Mouse (Mus musculus): ENCODE measurements around the gene Dnajc28. TPM values are rescaled to one million over a fixed set of nuclear protein-coding genes. Genes with fewer than 3 reads are reported as not detected.
A peak's percentile ranks its signal among the peaks of the same experiment; 100 is the strongest.

The Dnajc28 gene
- total and polyA plus RNA-seq, 2 experiments = 1.9 to 11.3 TPM

DNA sequence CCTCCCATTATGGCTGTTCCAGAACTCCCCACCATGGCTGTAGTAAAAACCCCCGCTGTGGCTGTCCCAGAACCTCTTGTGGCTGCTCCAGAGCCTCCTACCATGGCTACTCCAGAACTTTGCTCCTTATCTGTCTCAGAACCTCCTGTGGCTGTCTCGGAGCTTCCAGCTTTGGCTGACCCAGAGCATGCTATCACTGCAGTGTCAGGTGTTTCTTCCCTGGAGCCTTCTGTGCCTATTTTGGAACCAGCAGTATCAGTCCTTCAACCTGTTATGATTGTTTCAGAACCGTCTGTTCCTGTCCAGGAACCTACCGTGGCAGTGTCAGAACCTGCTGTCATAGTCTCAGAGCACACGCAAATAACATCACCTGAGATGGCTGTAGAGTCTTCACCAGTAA, 39.6 kb upstream of the Dnajc28 start:
- no peak for DNase-seq (ENCODE audit: extremely low read depth, low read depth, low spot score)
- no peak overlapping the region for H3K9ac ChIP-seq (ENCODE audit: low read depth, low read length)
- peaks cover 80% of the 10 kb centered on the region for H3K36me3 ChIP-seq (ENCODE audit: control insufficient read depth, insufficient read depth, low read length)
- no peak overlapping the region for H3K27ac ChIP-seq (replicated peaks; ENCODE audit: insufficient read depth, low read depth, low read length)
- TF ChIP-seq POLR2A (IDR thresholded peaks at IDR 0.05; ENCODE audit: extremely low read depth, insufficient read depth, low read length) = no peak
- TF ChIP-seq CTCF (IDR thresholded peaks at IDR 0.05; ENCODE audit: low read depth, low read length) = no peak
- no peak overlapping the region for H3K4me3 ChIP-seq (ENCODE audit: insufficient read depth, low read depth, low read length)
- H3K27me3 ChIP-seq (ENCODE audit: control insufficient read depth, insufficient read depth, low read length) = no peaks in the 10 kb centered on the region
- 93% methylated on average over 5 of the region's 5 CpGs for WGBS
- peaks cover 54% of the 10 kb centered on the region for H3K79me2 ChIP-seq (ENCODE audit: control insufficient read depth, insufficient read depth, low read length)
- H3K4me1 ChIP-seq (ENCODE audit: control insufficient read depth, insufficient read depth, low read length) = no peaks in the 10 kb centered on the region; the same call in 1 of the 2 replicates

DNA sequence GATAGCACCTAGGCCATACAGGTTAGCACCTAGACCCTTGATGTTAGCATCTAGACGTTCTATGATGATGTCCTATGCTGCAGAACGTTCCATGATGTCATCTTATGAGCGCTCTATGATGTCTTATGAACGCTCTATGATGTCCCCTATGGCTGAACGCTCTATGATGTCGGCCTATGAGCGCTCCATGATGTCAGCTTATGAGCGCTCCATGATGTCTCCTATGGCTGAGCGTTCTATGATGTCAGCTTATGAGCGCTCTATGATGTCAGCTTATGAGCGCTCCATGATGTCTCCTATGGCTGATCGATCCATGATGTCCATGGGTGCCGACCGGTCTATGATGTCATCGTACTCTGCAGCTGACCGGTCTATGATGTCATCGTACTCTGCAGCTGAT, 38.5 kb upstream of the Dnajc28 start:
- H3K36me3 ChIP-seq (ENCODE audit: control insufficient read depth, insufficient read depth, low read length) = peaks cover 77% of the 10 kb centered on the region
- no peak overlapping the region for H3K27ac ChIP-seq (replicated peaks; ENCODE audit: insufficient read depth, low read depth, low read length)
- no peak overlapping the region for H3K9ac ChIP-seq (ENCODE audit: low read depth, low read length)
- H3K4me3 ChIP-seq (ENCODE audit: insufficient read depth, low read depth, low read length) = no peak overlapping the region
- H3K79me2 ChIP-seq (ENCODE audit: control insufficient read depth, insufficient read depth, low read length) = peaks cover 58% of the 10 kb centered on the region
- WGBS = 99% methylated on average over 17 of the region's 17 CpGs
- no peak for TF ChIP-seq POLR2A (IDR thresholded peaks at IDR 0.05; ENCODE audit: extremely low read depth, insufficient read depth, low read length)
- no peak for TF ChIP-seq CTCF (IDR thresholded peaks at IDR 0.05; ENCODE audit: low read depth, low read length)
- no peaks in the 10 kb centered on the region for H3K27me3 ChIP-seq (ENCODE audit: control insufficient read depth, insufficient read depth, low read length)
- H3K4me1 ChIP-seq (ENCODE audit: control insufficient read depth, insufficient read depth, low read length) = peaks cover 3% of the 10 kb centered on the region
- DNase-seq (ENCODE audit: extremely low read depth, low read depth, low spot score) = no peak

DNA sequence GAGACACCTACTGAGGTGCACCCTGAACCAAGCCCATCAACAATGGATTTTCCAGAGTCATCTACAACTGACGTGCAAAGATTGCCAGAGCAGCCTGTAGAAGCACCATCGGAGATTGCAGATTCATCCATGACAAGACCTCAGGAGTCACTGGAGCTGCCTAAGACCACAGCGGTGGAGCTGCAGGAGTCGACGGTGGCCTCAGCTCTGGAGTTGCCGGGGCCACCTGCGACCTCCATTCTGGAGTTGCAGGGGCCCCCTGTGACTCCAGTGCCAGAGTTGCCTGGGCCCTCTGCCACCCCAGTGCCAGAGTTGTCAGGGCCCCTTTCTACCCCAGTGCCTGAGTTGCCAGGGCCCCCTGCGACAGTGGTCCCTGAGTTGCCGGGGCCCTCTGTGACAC, 36.5 kb upstream of the Dnajc28 start:
- 98% methylated on average over 9 of the region's 9 CpGs for WGBS
- no peak for DNase-seq (ENCODE audit: extremely low read depth, low read depth, low spot score)
- Histone ChIP-seq H3K27me3 (ENCODE audit: control insufficient read depth, insufficient read depth, low read length) (no peaks in the 10 kb centered on the region), H3K9ac (ENCODE audit: low read depth, low read length) (no peak overlapping the region), H3K36me3 (ENCODE audit: control insufficient read depth, insufficient read depth, low read length) (peaks cover 69% of the 10 kb centered on the region), H3K79me2 (ENCODE audit: control insufficient read depth, insufficient read depth, low read length) (peaks cover 63% of the 10 kb centered on the region), H3K4me3 (ENCODE audit: insufficient read depth, low read depth, low read length) (no peak overlapping the region), H3K4me1 (ENCODE audit: control insufficient read depth, insufficient read depth, low read length) (peaks cover 7% of the 10 kb centered on the region), H3K27ac (replicated peaks; ENCODE audit: insufficient read depth, low read depth, low read length) (no peak overlapping the region)
- TF ChIP-seq POLR2A (IDR thresholded peaks at IDR 0.05; ENCODE audit: extremely low read depth, insufficient read depth, low read length) = no peak
- TF ChIP-seq CTCF (IDR thresholded peaks at IDR 0.05; ENCODE audit: low read depth, low read length) = no peak

DNA sequence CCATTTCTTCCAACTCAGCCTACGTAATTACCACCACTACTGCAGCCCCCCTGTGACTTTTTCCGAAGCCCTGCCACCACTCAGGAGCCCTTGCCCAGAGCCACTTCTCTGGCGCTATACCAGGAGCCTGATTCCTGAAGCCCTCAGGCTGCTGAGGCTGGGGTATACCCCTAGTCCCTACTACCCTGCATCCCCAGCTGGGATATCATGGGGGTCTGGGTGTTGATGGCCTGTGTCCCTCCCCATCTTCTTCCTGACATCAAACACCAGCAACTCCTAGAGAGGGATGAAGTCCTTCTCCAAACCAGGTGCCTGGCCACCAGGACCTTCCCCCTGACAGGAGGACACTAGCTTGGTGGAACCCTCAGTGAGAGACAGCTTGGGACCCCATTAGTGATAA, 33.4 kb upstream of the Dnajc28 start:
- DNase-seq (ENCODE audit: extremely low read depth, low read depth, low spot score) = no peak
- Histone ChIP-seq H3K27ac (replicated peaks; ENCODE audit: insufficient read depth, low read depth, low read length) (no peak overlapping the region), H3K36me3 (ENCODE audit: control insufficient read depth, insufficient read depth, low read length) (peaks cover 42% of the 10 kb centered on the region), H3K4me1 (ENCODE audit: control insufficient read depth, insufficient read depth, low read length) (peaks cover 11% of the 10 kb centered on the region), H3K9ac (ENCODE audit: low read depth, low read length) (no peak overlapping the region), H3K79me2 (ENCODE audit: control insufficient read depth, insufficient read depth, low read length) (peaks cover 38% of the 10 kb centered on the region), H3K4me3 (ENCODE audit: insufficient read depth, low read depth, low read length) (no peak overlapping the region), H3K27me3 (ENCODE audit: control insufficient read depth, insufficient read depth, low read length) (no peaks in the 10 kb centered on the region)
- whole genome bisulfite sequencing = 93% methylated on average over 3 of the region's 3 CpGs
- TF ChIP-seq CTCF (IDR thresholded peaks at IDR 0.05; ENCODE audit: low read depth, low read length) = no peak
- TF ChIP-seq POLR2A (IDR thresholded peaks at IDR 0.05; ENCODE audit: extremely low read depth, insufficient read depth, low read length) = no peak

DNA sequence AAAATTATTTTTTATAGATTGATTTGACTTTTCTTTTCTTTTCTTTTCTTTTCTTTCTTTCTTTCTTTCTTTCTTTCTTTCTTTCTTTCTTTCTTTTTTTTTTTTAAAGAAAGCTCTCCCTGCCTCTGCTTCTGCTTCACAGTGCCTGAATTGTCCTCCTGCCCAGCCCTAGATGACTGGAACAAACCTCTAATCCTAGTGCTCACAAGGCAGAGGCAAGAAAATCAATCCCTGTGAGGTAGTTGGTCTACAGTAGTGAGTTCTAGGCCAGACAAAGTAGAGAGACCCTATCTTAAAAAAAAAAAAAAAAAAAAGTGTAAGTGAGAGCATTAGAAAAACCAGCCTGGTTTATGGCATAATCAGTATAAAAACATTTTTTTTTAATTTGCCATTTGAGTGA, 31.0 kb upstream of the Dnajc28 start:
- no peaks in the 10 kb centered on the region for H3K27me3 ChIP-seq (ENCODE audit: control insufficient read depth, insufficient read depth, low read length)

DNA sequence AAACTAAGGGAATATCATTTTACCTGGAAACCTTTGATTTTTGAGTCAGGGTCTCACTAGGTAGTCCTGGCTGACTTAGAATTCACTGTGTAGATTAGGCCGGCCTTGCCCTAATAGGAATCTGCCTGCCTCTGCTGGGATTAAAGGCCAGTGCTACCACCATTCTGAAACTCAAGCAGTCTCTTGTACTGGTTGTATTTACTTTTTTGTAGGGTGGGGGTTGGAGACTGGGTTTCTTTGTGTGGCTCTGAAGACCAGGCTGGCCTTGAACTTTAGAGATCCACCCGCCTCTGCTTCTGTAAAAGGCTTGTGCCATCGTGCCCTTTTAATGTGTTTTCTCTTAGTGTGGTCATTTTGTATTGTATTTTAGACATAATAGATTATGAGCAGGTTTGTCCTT, 30.4 kb upstream of the Dnajc28 start:
- Histone ChIP-seq H3K27ac (replicated peaks; ENCODE audit: insufficient read depth, low read depth, low read length) (no peak overlapping the region), H3K4me1 (ENCODE audit: control insufficient read depth, insufficient read depth, low read length) (peaks cover 14% of the 10 kb centered on the region), H3K36me3 (ENCODE audit: control insufficient read depth, insufficient read depth, low read length) (peaks cover 18% of the 10 kb centered on the region), H3K9ac (ENCODE audit: low read depth, low read length) (peak overlapping the region; percentile 5; the same call in 1 of the 2 replicates), H3K79me2 (ENCODE audit: control insufficient read depth, insufficient read depth, low read length) (peaks cover 14% of the 10 kb centered on the region), H3K4me3 (ENCODE audit: insufficient read depth, low read depth, low read length) (no peak overlapping the region), H3K27me3 (ENCODE audit: control insufficient read depth, insufficient read depth, low read length) (no peaks in the 10 kb centered on the region)
- TF ChIP-seq POLR2A (IDR thresholded peaks at IDR 0.05; ENCODE audit: extremely low read depth, insufficient read depth, low read length) = no peak
- no peak for TF ChIP-seq CTCF (IDR thresholded peaks at IDR 0.05; ENCODE audit: low read depth, low read length)
- DNase-seq (ENCODE audit: extremely low read depth, low read depth, low spot score) = peak; percentile 65
- WGBS = 5% methylated on average over 3 of the region's 3 CpGs

More for the DNA sequence above, 31.0 kb upstream of the Dnajc28 start:
- Histone ChIP-seq H3K27ac (replicated peaks; ENCODE audit: insufficient read depth, low read depth, low read length) (no peak overlapping the region), H3K4me1 (ENCODE audit: control insufficient read depth, insufficient read depth, low read length) (peaks cover 13% of the 10 kb centered on the region), H3K4me3 (ENCODE audit: insufficient read depth, low read depth, low read length) (no peak overlapping the region), H3K36me3 (ENCODE audit: control insufficient read depth, insufficient read depth, low read length) (peaks cover 22% of the 10 kb centered on the region), H3K79me2 (ENCODE audit: control insufficient read depth, insufficient read depth, low read length) (peaks cover 14% of the 10 kb centered on the region), H3K9ac (ENCODE audit: low read depth, low read length) (no peak overlapping the region)
- TF ChIP-seq CTCF (IDR thresholded peaks at IDR 0.05; ENCODE audit: low read depth, low read length) = no peak
- TF ChIP-seq POLR2A (IDR thresholded peaks at IDR 0.05; ENCODE audit: extremely low read depth, insufficient read depth, low read length) = no peak
- DNase-seq (ENCODE audit: extremely low read depth, low read depth, low spot score) = no peak

All from liver, adult 2 months (tissue).